Mouse (Mus musculus) kidney, postnatal 0 days (tissue): ENCODE data around the gene Pdcd10. TPM values are rescaled to one million over a fixed set of nuclear protein-coding genes. Genes with fewer than 3 reads are reported as not detected.

Experiments
- ATAC-seq: fragments of 200-750 bp; cut with Nextera tagmentation; replicated peaks from 2 replicates; pipeline ENCODE4 v1.8.0; 2017; ENCODE audit warnings: low read depth, moderate number of reproducible peaks, moderate TSS enrichment, moderate library complexity; ENCODE audit not compliant: low FRiP score
- DNase-seq: peaks from one replicate; pipeline ENCODE4 v3.0.0-alpha.2; 2016; ENCODE audit warnings: low spot score
- H3K27ac ChIP-seq: fragments of 300-500 bp; sonication (generic); 2 replicates; pipeline ENCODE4 v1.5.1; 2014; ENCODE audit warnings: mild to moderate bottlenecking
- H3K27me3 ChIP-seq: fragments of 300-500 bp; sonication (generic); 2 replicates; pipeline ENCODE4 v1.6.1; 2014; ENCODE audit warnings: low read length, mixed read lengths; ENCODE audit not compliant: insufficient read depth
- H3K36me3 ChIP-seq: fragments of 300-500 bp; sonication (generic); 2 replicates; pipeline ENCODE4 v1.6.1; 2014; ENCODE audit warnings: low read length, mixed read lengths; ENCODE audit not compliant: insufficient read depth
- H3K4me1 ChIP-seq: fragments of 300-500 bp; sonication (generic); replicated peaks from 2 replicates; pipeline ENCODE4 v1.6.1; 2014; ENCODE audit warnings: antibody characterized with exemption, low read length, mixed read lengths; ENCODE audit not compliant: insufficient read depth
- H3K4me2 ChIP-seq: fragments of 300-500 bp; sonication (generic); 2 replicates; pipeline ENCODE4 v1.6.1; 2014; ENCODE audit warnings: mild to moderate bottlenecking, low read length, moderate library complexity, mixed read lengths
- H3K4me3 ChIP-seq: fragments of 300-500 bp; sonication (generic); replicated peaks from 2 replicates; pipeline ENCODE4 v1.5.1; 2014; ENCODE audit warnings: low read depth, low read length
- H3K9ac ChIP-seq: fragments of 300-500 bp; sonication (generic); 2 replicates; pipeline ENCODE4 v1.6.1; 2014; ENCODE audit warnings: low read depth, low read length
- H3K9me3 ChIP-seq: fragments of 300-500 bp; sonication (generic); replicated peaks from 2 replicates; pipeline ENCODE4 v1.6.1; 2016; ENCODE audit warnings: low read length, inconsistent platforms, mixed read lengths
- CTCF ChIP-seq: IDR thresholded peaks from 2 replicates; pipeline ENCODE4 v1.5.1; 2016; ENCODE audit warnings: antibody characterized with exemption, low read depth, mild to moderate bottlenecking, moderate library complexity
- WGBS: fragments of 180-500 bp; shearing (Covaris S2); extraction: QIAGEN DNeasy Blood & Tissue Kit; methylation state at CpG from one replicate; pipeline ENCODE4 v1.1.7; 2014; 5-methylcytosine and 5-hydroxymethylcytosine counted together
- polyA plus RNA-seq: library from polyadenylated mRNA; unstranded; fragments of >200 nt; fragmentation: Nextera tagmentation; extraction: Ambion mirVana; gene quantifications from 2 replicates; pipeline ENCODE4 v1.2.1, GENCODE M21; 2015

The Pdcd10 gene
- polyA plus RNA-seq, 1 experiment from 2014 or later: 131 TPM

- H3K9ac ChIP-seq: no peak within 1 kb of the TSS
- no peaks in the 10 kb centered on the region for H3K36me3 ChIP-seq
- no peak within 1 kb of the TSS for H3K4me3 ChIP-seq
- no peaks in the 10 kb centered on the region for H3K4me1 ChIP-seq
- H3K27ac ChIP-seq: no peak within 1 kb of the TSS
- ATAC-seq: no peak
- H3K4me2 ChIP-seq: no peak within 1 kb of the TSS
- H3K9me3 ChIP-seq: no peaks in the 10 kb centered on the region
- no peaks in the 10 kb centered on the region for H3K27me3 ChIP-seq
- TF ChIP-seq CTCF: no peak
- no peak for DNase-seq
- 58% methylated on average over 2 of the region's 2 CpGs for WGBS
These were observed 74.6 kb downstream of the Pdcd10 start, which contains the start of gene Wdr49 for GRCm38 (mm10) chr3:75482056-75482455. TSS of gene Wdr49 (minus strand) at chr3:75482156.

GRCm38 (mm10) chr3:75475106-75475505 lies 81.5 kb downstream of the Pdcd10 start:
- Histone ChIP-seq H3K36me3 (no peaks in the 10 kb centered on the region), H3K4me3 (no peak overlapping the region), H3K9ac (no peak overlapping the region), H3K27me3 (no peaks in the 10 kb centered on the region), H3K9me3 (no peaks in the 10 kb centered on the region), H3K4me2 (no peak overlapping the region), H3K27ac (no peak overlapping the region), H3K4me1 (no peaks in the 10 kb centered on the region)
- TF ChIP-seq CTCF: no peak
- 72% methylated on average over 7 of the region's 7 CpGs for WGBS
- no peak for DNase-seq
- ATAC-seq: no peak

GRCm38 (mm10) chr3:75474657-75475056 lies 82.0 kb downstream of the Pdcd10 start:
- DNase-seq: no peak
- H3K4me3 ChIP-seq: no peak overlapping the region
- H3K9me3 ChIP-seq: no peaks in the 10 kb centered on the region
- 83% methylated on average over 7 of the region's 7 CpGs for WGBS
- H3K4me1 ChIP-seq: no peaks in the 10 kb centered on the region
- no peak for TF ChIP-seq CTCF
- no peaks in the 10 kb centered on the region for H3K27me3 ChIP-seq
- ATAC-seq: no peak
- H3K9ac ChIP-seq: no peak overlapping the region
- H3K27ac ChIP-seq: no peak overlapping the region
- H3K4me2 ChIP-seq: no peak overlapping the region
- H3K36me3 ChIP-seq: no peaks in the 10 kb centered on the region

- no peaks in the 10 kb centered on the region for H3K36me3 ChIP-seq
- no peak for TF ChIP-seq CTCF
- WGBS: 77% methylated on average over 7 of the region's 7 CpGs
These were observed 88.5 kb downstream of the Pdcd10 start for GRCm38 (mm10) chr3:75468154-75468553.

More at GRCm38 (mm10) chr3:75468154-75468553, 88.5 kb downstream of the Pdcd10 start:
- H3K27me3 ChIP-seq: no peaks in the 10 kb centered on the region
- H3K9me3 ChIP-seq: no peaks in the 10 kb centered on the region
- H3K4me3 ChIP-seq: no peak overlapping the region
- ATAC-seq: no peak
- no peak overlapping the region for H3K9ac ChIP-seq
- no peak for DNase-seq
- H3K27ac ChIP-seq: no peak overlapping the region
- H3K4me2 ChIP-seq: no peak overlapping the region
- no peaks in the 10 kb centered on the region for H3K4me1 ChIP-seq

Other genes with a start within 250 kb of the Pdcd10 start
- not detected in 2 replicates for gene Wdr49, start 74.7 kb downstream of the Pdcd10 start, polyA plus RNA-seq
- gene Serpini1, start 691 bp upstream of the Pdcd10 start, polyA plus RNA-seq: 8.1 and 9.0 TPM in 2 replicates
- gene Gm29133, start 191.3 kb upstream of the Pdcd10 start, polyA plus RNA-seq: not detected in 2 replicates